Mouse (Mus musculus) heart, embryonic 11.5 days (tissue): ENCODE measurements around the gene Tpm3. TPM values are rescaled to one million over a fixed set of nuclear protein-coding genes. Genes with fewer than 3 reads are reported as not detected.

ENCODE experiments used
- ATAC-seq: fragments of 200-750 bp; cut with Nextera tagmentation; replicated peaks from 2 replicates; pipeline ENCODE4 v1.8.0; 2017; ENCODE audit warnings: moderate library complexity; ENCODE audit not compliant: insufficient number of reproducible peaks, low FRiP score, low TSS enrichment
- H3K27ac ChIP-seq: fragments of 300-500 bp; sonication (generic); 2 replicates; pipeline ENCODE4 v1.5.1; 2014; ENCODE audit warnings: mild to moderate bottlenecking, low read depth, low read length
- H3K27me3 ChIP-seq: fragments of 300-500 bp; sonication (generic); 2 replicates; pipeline ENCODE4 v1.6.1; 2014; ENCODE audit warnings: mild to moderate bottlenecking, low read length, mixed read lengths; ENCODE audit not compliant: control insufficient read depth, insufficient read depth
- H3K36me3 ChIP-seq: fragments of 300-500 bp; sonication (generic); 2 replicates; pipeline ENCODE4 v1.6.1; 2014; ENCODE audit warnings: mild to moderate bottlenecking, low read length, moderate library complexity, mixed read lengths; ENCODE audit not compliant: control insufficient read depth, insufficient read depth
- H3K4me1 ChIP-seq: fragments of 300-500 bp; sonication (generic); 2 replicates; pipeline ENCODE4 v1.6.1; 2014; ENCODE audit warnings: low read length; ENCODE audit not compliant: control insufficient read depth, insufficient read depth
- H3K4me2 ChIP-seq: fragments of 300-500 bp; sonication (generic); 2 replicates; pipeline ENCODE4 v1.6.1; 2014; ENCODE audit warnings: mild to moderate bottlenecking, moderate library complexity
- H3K4me3 ChIP-seq: fragments of 300-500 bp; sonication (generic); 2 replicates; pipeline ENCODE4 v1.5.1; 2014; ENCODE audit warnings: low read depth, low read length
- H3K9ac ChIP-seq: fragments of 300-500 bp; sonication (generic); 2 replicates; pipeline ENCODE4 v1.6.1; 2014; ENCODE audit warnings: mild to moderate bottlenecking, low read depth, low read length, moderate library complexity
- H3K9me3 ChIP-seq: fragments of 300-500 bp; sonication (generic); replicated peaks from 2 replicates; pipeline ENCODE4 v1.6.1; 2016; ENCODE audit warnings: low read length; ENCODE audit not compliant: control insufficient read depth
- whole genome bisulfite sequencing: fragments of 180-500 bp; shearing (Covaris S2); extraction: QIAGEN DNeasy Blood & Tissue Kit; methylation state at CpG from one replicate; pipeline ENCODE4 v1.1.7; 2014; ENCODE audit not compliant: insufficient replicate concordance; 5-methylcytosine and 5-hydroxymethylcytosine counted together
- polyA plus RNA-seq: library from polyadenylated mRNA; unstranded; fragments of >200 nt; fragmentation: Nextera tagmentation; extraction: Ambion mirVana; gene quantifications from 2 replicates; pipeline ENCODE4 v1.2.1, GENCODE M21; 2014

The Tpm3 gene
- polyA plus RNA-seq, 1 experiment from 2014 or later: 352 TPM

GRCm38 (mm10) chr3:90090892-90091291 is 18.4 kb downstream of the Tpm3 start:
- Histone ChIP-seq H3K36me3 (peaks cover 50% of the 10 kb centered on the region), H3K4me3 (no peak overlapping the region), H3K9me3 (no peaks in the 10 kb centered on the region), H3K27ac (no peak overlapping the region), H3K4me2 (no peak overlapping the region), H3K9ac (no peak overlapping the region), H3K27me3 (no peaks in the 10 kb centered on the region), H3K4me1 (no peaks in the 10 kb centered on the region)
- no peak for ATAC-seq
- WGBS: 80% methylated on average over 6 of the region's 6 CpGs

- Histone ChIP-seq H3K27ac (no peak overlapping the region), H3K9me3 (no peaks in the 10 kb centered on the region), H3K36me3 (peaks cover 37% of the 10 kb centered on the region), H3K9ac (no peak overlapping the region), H3K4me2 (no peak overlapping the region), H3K4me3 (no peak overlapping the region), H3K27me3 (no peaks in the 10 kb centered on the region), H3K4me1 (no peaks in the 10 kb centered on the region)
- 77% methylated on average over 3 of the region's 3 CpGs for WGBS
- no peak for ATAC-seq
Measured at GRCm38 (mm10) chr3:90094453-90094852, 22.0 kb downstream of the Tpm3 start.

DNA sequence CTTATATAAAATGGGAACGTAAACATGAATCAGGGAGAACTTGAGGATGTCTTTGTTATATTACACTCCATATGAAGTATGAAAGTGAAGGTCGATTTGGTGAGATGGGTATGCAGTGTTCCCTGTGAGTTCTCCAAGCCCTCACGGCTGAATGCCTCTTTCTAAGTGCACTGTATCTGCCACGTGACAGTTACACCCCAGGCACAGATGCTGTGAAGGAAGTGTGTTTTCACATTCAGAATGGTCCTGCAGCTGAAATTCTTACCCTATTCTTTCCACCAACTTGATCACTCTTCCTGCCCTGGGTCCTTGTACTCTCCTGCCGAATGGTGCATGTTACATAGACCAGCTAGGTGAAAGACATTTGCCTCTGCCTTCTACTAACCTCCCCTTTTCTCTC is 25.5 kb downstream of the Tpm3 start:
- Histone ChIP-seq H3K27me3 (no peaks in the 10 kb centered on the region), H3K4me2 (no peak overlapping the region), H3K9me3 (no peaks in the 10 kb centered on the region), H3K4me1 (no peaks in the 10 kb centered on the region), H3K4me3 (no peak overlapping the region), H3K9ac (no peak overlapping the region), H3K36me3 (peaks cover 19% of the 10 kb centered on the region), H3K27ac (no peak overlapping the region)
- 88% methylated on average over 5 of the region's 5 CpGs for WGBS
- ATAC-seq: no peak

- Histone ChIP-seq H3K4me3 (no peak overlapping the region), H3K4me2 (no peak overlapping the region), H3K9me3 (no peaks in the 10 kb centered on the region), H3K4me1 (no peaks in the 10 kb centered on the region), H3K9ac (no peak overlapping the region), H3K36me3 (peaks cover 11% of the 10 kb centered on the region), H3K27ac (no peak overlapping the region), H3K27me3 (no peaks in the 10 kb centered on the region)
- WGBS: 89% methylated on average over 3 of the region's 3 CpGs
- no peak for ATAC-seq
Measured at GRCm38 (mm10) chr3:90101010-90101409, 28.6 kb downstream of the Tpm3 start.

DNA sequence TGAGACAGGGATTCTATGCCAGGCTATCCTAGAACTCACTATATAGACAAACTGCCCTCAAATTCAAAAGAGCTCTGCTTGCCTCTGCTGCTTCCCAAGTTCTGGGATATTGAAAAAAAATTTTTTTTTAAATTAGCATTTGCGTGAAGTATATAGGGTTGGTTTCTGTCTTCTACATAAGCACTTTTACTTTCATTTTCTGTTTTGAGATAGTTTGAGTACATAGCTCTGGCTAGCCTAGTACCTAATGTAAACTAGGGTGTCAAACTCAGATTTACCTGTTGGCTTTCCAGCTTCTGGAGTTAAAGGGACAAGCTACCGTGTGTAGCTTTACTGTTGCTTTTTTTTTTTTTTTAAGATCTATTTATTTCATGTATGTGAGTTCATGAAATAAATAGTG is 29.2 kb downstream of the Tpm3 start:
- Histone ChIP-seq H3K36me3 (peaks cover 11% of the 10 kb centered on the region), H3K4me3 (no peak overlapping the region), H3K27ac (no peak overlapping the region), H3K4me1 (no peaks in the 10 kb centered on the region), H3K9ac (no peak overlapping the region), H3K27me3 (no peaks in the 10 kb centered on the region), H3K9me3 (no peaks in the 10 kb centered on the region), H3K4me2 (no peak overlapping the region)
- ATAC-seq: no peak
- WGBS: 90% methylated on average over 2 of the region's 2 CpGs

DNA sequence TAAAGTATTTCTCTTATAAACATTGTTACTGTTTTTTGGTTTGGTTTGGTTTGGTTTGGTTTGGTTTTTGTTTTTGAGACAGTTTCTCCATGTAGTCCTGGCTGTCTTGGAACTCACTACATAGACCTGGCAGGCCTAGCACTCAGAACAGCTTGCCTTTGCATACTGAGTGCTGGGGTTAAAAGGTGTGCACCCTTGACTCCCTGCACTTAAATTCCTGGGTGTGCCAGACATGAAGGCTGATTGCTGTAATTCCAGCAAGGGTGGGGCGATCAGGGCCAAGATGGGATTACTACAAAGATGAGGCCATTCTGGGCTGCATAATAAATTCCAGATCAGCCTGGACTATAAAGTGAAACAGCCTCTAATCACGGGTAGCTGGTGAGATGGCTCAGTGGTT is 29.8 kb downstream of the Tpm3 start:
- H3K36me3 ChIP-seq: peaks cover 11% of the 10 kb centered on the region
- 79% methylated on average over 2 of the region's 2 CpGs for WGBS

DNA sequence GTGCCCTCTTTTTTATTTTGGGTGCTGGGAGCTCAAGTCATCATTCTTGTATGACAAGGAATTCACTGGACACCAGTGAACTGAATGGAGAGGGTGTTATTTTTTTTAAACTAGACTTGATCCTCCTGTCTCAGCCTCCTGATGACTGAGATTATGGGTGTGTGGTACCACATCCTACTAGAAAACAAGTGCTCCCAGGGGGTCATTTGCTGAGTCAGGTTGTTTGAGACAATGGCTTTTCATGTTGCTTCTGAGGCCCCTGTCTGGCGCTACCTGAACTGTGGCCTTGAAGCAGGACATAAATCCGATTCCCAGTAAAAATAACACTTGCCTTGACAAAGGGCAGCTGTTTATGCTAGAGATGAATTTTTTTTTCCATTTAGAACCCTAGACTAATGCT is 30.7 kb downstream of the Tpm3 start:
- no peak overlapping the region for H3K4me2 ChIP-seq
- no peak overlapping the region for H3K4me3 ChIP-seq
- no peak overlapping the region for H3K27ac ChIP-seq
- H3K9me3 ChIP-seq: no peaks in the 10 kb centered on the region
- H3K27me3 ChIP-seq: no peaks in the 10 kb centered on the region
- no peaks in the 10 kb centered on the region for H3K4me1 ChIP-seq
- no peak overlapping the region for H3K9ac ChIP-seq
- WGBS: 91% methylated on average over 2 of the region's 2 CpGs
- H3K36me3 ChIP-seq: peaks cover 11% of the 10 kb centered on the region
- no peak for ATAC-seq

More for the DNA sequence above, 29.8 kb downstream of the Tpm3 start:
- H3K4me3 ChIP-seq: no peak overlapping the region
- no peak overlapping the region for H3K4me2 ChIP-seq
- no peaks in the 10 kb centered on the region for H3K4me1 ChIP-seq
- H3K9me3 ChIP-seq: no peaks in the 10 kb centered on the region
- no peak for ATAC-seq
- no peaks in the 10 kb centered on the region for H3K27me3 ChIP-seq
- no peak overlapping the region for H3K27ac ChIP-seq
- H3K9ac ChIP-seq: no peak overlapping the region

GRCm38 (mm10) chr3:90103938-90104337 is 31.5 kb downstream of the Tpm3 start, which contains the start of gene Nup210l:
Nup210l (plus strand) TSS chr3:90104132.
- H3K27me3 ChIP-seq: no peaks in the 10 kb centered on the region
- no peak within 1 kb of the TSS for H3K9ac ChIP-seq
- H3K36me3 ChIP-seq: peaks cover 9% of the 10 kb centered on the region; the same call in 1 of the 2 replicates
- H3K4me3 ChIP-seq: no peak within 1 kb of the TSS
- H3K4me2 ChIP-seq: no peak within 1 kb of the TSS
- 79% methylated on average over 13 of the region's 13 CpGs for WGBS
- no peak within 1 kb of the TSS for H3K27ac ChIP-seq
- no peaks in the 10 kb centered on the region for H3K4me1 ChIP-seq
- H3K9me3 ChIP-seq: no peaks in the 10 kb centered on the region
- ATAC-seq: no peak

- Histone ChIP-seq H3K27ac (no peak overlapping the region), H3K4me1 (no peaks in the 10 kb centered on the region), H3K4me3 (no peak overlapping the region), H3K9me3 (no peaks in the 10 kb centered on the region), H3K9ac (no peak overlapping the region), H3K27me3 (no peaks in the 10 kb centered on the region), H3K36me3 (no peaks in the 10 kb centered on the region), H3K4me2 (no peak overlapping the region)
- ATAC-seq: no peak
- 54% methylated on average over 2 of the region's 2 CpGs for WGBS
Measured at GRCm38 (mm10) chr3:90111706-90112105, 39.3 kb downstream of the Tpm3 start.
